Mouse (Mus musculus): ENCODE results near the gene Ptprz1.
"Not testable (repeated sequence)": the region's sequence is repeated elsewhere in the genome, so short reads cannot be mapped to it uniquely, and the experiment has no call there.

The Ptprz1 gene

GRCm38 (mm10) chr6:23014988-23015613 lies 139.8 kb downstream of the Ptprz1 start:
- DNase-seq = no peak

- no peak for DNase-seq
Observed at GRCm38 (mm10) chr6:23028251-23028650, 152.9 kb downstream of the Ptprz1 start.

GRCm38 (mm10) chr6:23048836-23049235 lies 173.5 kb downstream of the Ptprz1 start:
- DNase-seq = no peak

- no peak for DNase-seq
Observed at GRCm38 (mm10) chr6:23055734-23056133, 180.4 kb downstream of the Ptprz1 start.

GRCm38 (mm10) chr6:23076060-23076459 lies 200.8 kb downstream of the Ptprz1 start:
- no peak for DNase-seq

GRCm38 (mm10) chr6:23078273-23078672 lies 203.0 kb downstream of the Ptprz1 start:
- DNase-seq = no peak

- DNase-seq = no peak
Observed at GRCm38 (mm10) chr6:23079991-23080680, 204.8 kb downstream of the Ptprz1 start.

GRCm38 (mm10) chr6:23084587-23085421 lies 209.5 kb downstream of the Ptprz1 start:
- no peak for DNase-seq

- not testable (repeated sequence) for DNase-seq
Observed at GRCm38 (mm10) chr6:23089292-23089691, 214.0 kb downstream of the Ptprz1 start.

- DNase-seq = not testable (repeated sequence)
Observed at GRCm38 (mm10) chr6:23090346-23091055, 215.2 kb downstream of the Ptprz1 start.

Measured in lung, postnatal 10 days (tissue).